In genomic region chr4:102753334-102754090, GRCm38 (mm10) we compare ENCODE assay signal across 25 mouse cellular contexts.
"Had no signal": no experiment of that assay in that cellular context is flagged by ENCODE, and none has a peak within 500 bp of the region (broad histone marks: within the 10 kb centered on the region; RNA-seq: fewer than 3 reads in every experiment).

No protein-coding gene starts in this region.

- H3K27me3 ChIP-seq: intestine, embryonic 15.5 days; kidney, embryonic 15.5 days; limb, embryonic 12.5 days; limb, embryonic 15.5 days; lung, embryonic 15.5 days; neural tube, embryonic 12.5 days; neural tube, embryonic 15.5 days; stomach, embryonic 15.5 days had no signal

- H3K4me3 ChIP-seq: intestine, embryonic 15.5 days; kidney, embryonic 15.5 days; left cerebral cortex, adult 2 months; limb, embryonic 12.5 days; limb, embryonic 15.5 days; lung, embryonic 15.5 days; neural tube, embryonic 12.5 days; neural tube, embryonic 15.5 days; stomach, embryonic 15.5 days had no signal

- DNase-seq: kidney, adult 11 months; kidney, adult 8-10 months; kidney, postnatal 10 days; kidney, postnatal 36 days; layer of hippocampus, postnatal 36 days; left cerebral cortex, postnatal 4 days; lung, adult 18-20 months; lung, postnatal 10 days; midbrain, embryonic 14.5 days; retina, postnatal 1 day; right cerebral cortex, postnatal 25 days; spleen, adult 18-20 months; thymus, postnatal 36 days had no signal

- H3K4me1 ChIP-seq: intestine, embryonic 15.5 days; kidney, embryonic 15.5 days; limb, embryonic 12.5 days; limb, embryonic 15.5 days; lung, embryonic 15.5 days; neural tube, embryonic 12.5 days; neural tube, embryonic 15.5 days; stomach, embryonic 15.5 days had no signal

- ATAC-seq: intestine, embryonic 15.5 days had no signal

- H3K36me3 ChIP-seq: intestine, embryonic 15.5 days; kidney, embryonic 15.5 days; limb, embryonic 12.5 days; limb, embryonic 15.5 days; lung, embryonic 15.5 days; neural tube, embryonic 12.5 days; neural tube, embryonic 15.5 days; stomach, embryonic 15.5 days had no signal

- H3K4me2 ChIP-seq: intestine, embryonic 15.5 days; kidney, embryonic 15.5 days; limb, embryonic 12.5 days; limb, embryonic 15.5 days; lung, embryonic 15.5 days; midbrain, embryonic 11.5 days; neural tube, embryonic 12.5 days; neural tube, embryonic 15.5 days; stomach, embryonic 15.5 days had no signal

- H3K9ac ChIP-seq: intestine, embryonic 15.5 days; kidney, embryonic 15.5 days; limb, embryonic 12.5 days; limb, embryonic 15.5 days; liver, embryonic 14.5 days; lung, embryonic 15.5 days; neural tube, embryonic 12.5 days; neural tube, embryonic 15.5 days; stomach, embryonic 15.5 days had no signal

- H3K27ac ChIP-seq: intestine, embryonic 15.5 days; kidney, embryonic 15.5 days; left cerebral cortex, adult 2 months; limb, embryonic 12.5 days; limb, embryonic 15.5 days; liver, embryonic 14.5 days; lung, embryonic 15.5 days; macrophage; neural tube, embryonic 12.5 days; neural tube, embryonic 15.5 days; stomach, embryonic 15.5 days had no signal

- H3K9me3 ChIP-seq: intestine, embryonic 15.5 days; kidney, embryonic 15.5 days; limb, embryonic 12.5 days; limb, embryonic 15.5 days; lung, embryonic 15.5 days; neural tube, embryonic 12.5 days; neural tube, embryonic 15.5 days; stomach, embryonic 15.5 days had no signal
